Mouse (Mus musculus) cerebellum, adult 9-10 months (tissue): ENCODE data around the gene Bri3.

Experiments
- DNase-seq: peaks from one replicate; pipeline ENCODE4 v3.0.0; 2022

Gene Bri3

GRCm38 (mm10) chr5:144238969-144239368 lies 5.3 kb upstream of the Bri3 start:
- DNase-seq: no peak

GRCm38 (mm10) chr5:144245592-144245991 lies 1.4 kb downstream of the Bri3 start:
- no peak for DNase-seq

GRCm38 (mm10) chr5:144246669-144247068 lies 2.4 kb downstream of the Bri3 start:
- DNase-seq: no peak

- DNase-seq: no peak
Observed at GRCm38 (mm10) chr5:144247307-144247706, 3.1 kb downstream of the Bri3 start.

- no peak for DNase-seq
Observed at GRCm38 (mm10) chr5:144247906-144248585, 3.8 kb downstream of the Bri3 start.

- DNase-seq: no peak
Observed at GRCm38 (mm10) chr5:144249871-144250270, 5.6 kb downstream of the Bri3 start.

- DNase-seq: no peak
Observed at GRCm38 (mm10) chr5:144251876-144252577, 7.8 kb downstream of the Bri3 start.

- DNase-seq: no peak
Observed at GRCm38 (mm10) chr5:144253212-144253611, 9.0 kb downstream of the Bri3 start.

- DNase-seq: peak; percentile 29
Observed at GRCm38 (mm10) chr5:144254122-144254810, 10.0 kb downstream of the Bri3 start.

- DNase-seq: peak; percentile 82
Observed at GRCm38 (mm10) chr5:144254811-144255631, 10.8 kb downstream of the Bri3 start.

GRCm38 (mm10) chr5:144255632-144256540 lies 11.6 kb downstream of the Bri3 start:
- peak; percentile 55 for DNase-seq

GRCm38 (mm10) chr5:144256541-144256870 lies 12.3 kb downstream of the Bri3 start:
- DNase-seq: no peak

GRCm38 (mm10) chr5:144256888-144257287 lies 12.7 kb downstream of the Bri3 start:
- no peak for DNase-seq

- no peak for DNase-seq
Observed at GRCm38 (mm10) chr5:144257451-144258110, 13.3 kb downstream of the Bri3 start.

GRCm38 (mm10) chr5:144258131-144258611 lies 13.9 kb downstream of the Bri3 start:
- peak; percentile 47 for DNase-seq

GRCm38 (mm10) chr5:144258687-144259086 lies 14.4 kb downstream of the Bri3 start:
- no peak for DNase-seq

- DNase-seq: no peak
Observed at GRCm38 (mm10) chr5:144259228-144259627, 15.0 kb downstream of the Bri3 start.

- no peak for DNase-seq
Observed at GRCm38 (mm10) chr5:144260464-144260863, 16.2 kb downstream of the Bri3 start.

GRCm38 (mm10) chr5:144261309-144261708 lies 17.1 kb downstream of the Bri3 start:
- DNase-seq: no peak

- DNase-seq: no peak
Observed at GRCm38 (mm10) chr5:144261829-144262228, 17.6 kb downstream of the Bri3 start.

GRCm38 (mm10) chr5:144263082-144263481 lies 18.8 kb downstream of the Bri3 start:
- DNase-seq: no peak
